Mouse (Mus musculus): ENCODE measurements around the gene Arpc1b.

DNA sequence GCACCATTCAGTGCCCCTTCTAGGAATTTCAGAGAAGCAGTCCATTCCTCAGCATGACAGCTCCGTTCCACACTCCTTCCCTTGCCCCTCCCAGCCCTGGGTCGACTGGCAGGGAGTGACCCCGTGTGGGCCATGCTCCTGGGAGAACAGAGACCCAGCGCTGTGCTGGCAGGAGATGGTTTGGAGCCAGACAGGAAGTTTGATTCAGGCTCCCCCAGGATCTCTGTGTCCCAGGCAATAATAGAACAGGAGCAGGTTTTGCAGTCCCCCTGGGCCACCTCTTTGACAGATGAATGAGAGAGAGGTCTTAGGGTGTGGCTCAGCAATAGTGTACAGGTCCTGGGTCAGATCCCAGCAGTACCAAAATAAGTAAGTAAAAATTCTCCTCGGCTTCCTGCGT is 4.0 kb downstream of the Arpc1b start:
- TF ChIP-seq POLR2A (IDR thresholded peaks at IDR 0.05; ENCODE audit: insufficient read depth, low read depth, low read length) (no peak), CTCF (IDR thresholded peaks at IDR 0.05; ENCODE audit: insufficient read depth, low read depth, low read length) (no peak)
